Mouse (Mus musculus): ENCODE results near the gene Smarcad1.

GRCm38 (mm10) chr6:65144621-65145205, 102.3 kb downstream of the Smarcad1 start, which contains the start of gene Hpgds:
- TF ChIP-seq POLR2A (IDR thresholded peaks at IDR 0.05; ENCODE audit: insufficient read depth, low read depth, low read length) (no peak), CTCF (IDR thresholded peaks at IDR 0.05; ENCODE audit: insufficient read depth, low read depth, low read length) (no peak)
